Mouse (Mus musculus): Measurements from ENCODE around the gene Gm28372.

Gm28372 gene

DNA sequence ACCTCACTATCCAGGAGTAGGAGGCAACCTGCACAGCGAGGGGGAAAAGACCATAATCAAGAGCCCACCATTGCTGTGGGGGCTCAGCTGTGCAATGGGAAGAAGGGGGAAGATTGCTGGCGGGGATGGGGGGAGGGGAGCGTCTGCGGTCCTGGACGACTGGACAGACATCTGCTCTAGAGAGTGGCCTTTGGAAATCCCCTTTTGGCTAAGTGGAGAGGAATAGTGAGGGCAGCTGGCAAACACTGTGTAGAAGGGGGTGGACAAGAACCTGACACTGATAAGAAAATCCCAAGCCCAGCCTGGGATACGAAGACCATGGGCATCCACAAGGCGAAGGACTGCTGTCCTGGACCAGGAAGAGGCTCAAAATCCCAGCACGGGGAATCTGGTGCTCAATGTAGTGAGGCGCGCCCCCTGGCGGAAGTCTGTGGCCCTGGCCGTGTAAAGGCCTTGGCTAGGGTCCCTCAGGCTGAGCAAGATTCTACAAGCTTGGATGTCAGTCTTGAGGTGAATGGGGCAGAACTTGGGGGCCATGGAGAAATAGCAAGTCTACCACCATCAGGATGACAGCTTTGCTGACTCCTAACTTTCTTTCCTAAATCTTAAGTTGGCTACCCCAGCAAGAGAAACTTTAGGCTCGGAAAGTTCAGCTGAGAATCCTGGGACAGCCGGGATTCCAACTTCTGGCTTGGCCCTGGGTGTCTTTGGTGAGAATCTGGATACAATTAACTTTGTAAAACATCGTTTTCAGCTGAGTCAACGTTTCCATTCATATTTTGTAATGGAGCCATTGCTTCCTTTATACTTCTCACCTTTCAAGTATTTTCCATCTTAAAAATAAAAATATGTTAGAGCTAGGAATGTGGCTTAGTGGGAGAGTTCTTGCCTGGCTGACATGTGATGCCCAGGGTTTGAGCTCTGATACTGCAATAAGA is 6.8 kb downstream of the Gm28372 start:
- DNase-seq (ENCODE audit: low spot score): peak; percentile 49

GRCm38 (mm10) chr2:130412775-130413174 is 7.7 kb downstream of the Gm28372 start:
- DNase-seq (ENCODE audit: low spot score): no peak

GRCm38 (mm10) chr2:130414094-130414856 is 9.2 kb downstream of the Gm28372 start:
- DNase-seq (ENCODE audit: low spot score): no peak

DNA sequence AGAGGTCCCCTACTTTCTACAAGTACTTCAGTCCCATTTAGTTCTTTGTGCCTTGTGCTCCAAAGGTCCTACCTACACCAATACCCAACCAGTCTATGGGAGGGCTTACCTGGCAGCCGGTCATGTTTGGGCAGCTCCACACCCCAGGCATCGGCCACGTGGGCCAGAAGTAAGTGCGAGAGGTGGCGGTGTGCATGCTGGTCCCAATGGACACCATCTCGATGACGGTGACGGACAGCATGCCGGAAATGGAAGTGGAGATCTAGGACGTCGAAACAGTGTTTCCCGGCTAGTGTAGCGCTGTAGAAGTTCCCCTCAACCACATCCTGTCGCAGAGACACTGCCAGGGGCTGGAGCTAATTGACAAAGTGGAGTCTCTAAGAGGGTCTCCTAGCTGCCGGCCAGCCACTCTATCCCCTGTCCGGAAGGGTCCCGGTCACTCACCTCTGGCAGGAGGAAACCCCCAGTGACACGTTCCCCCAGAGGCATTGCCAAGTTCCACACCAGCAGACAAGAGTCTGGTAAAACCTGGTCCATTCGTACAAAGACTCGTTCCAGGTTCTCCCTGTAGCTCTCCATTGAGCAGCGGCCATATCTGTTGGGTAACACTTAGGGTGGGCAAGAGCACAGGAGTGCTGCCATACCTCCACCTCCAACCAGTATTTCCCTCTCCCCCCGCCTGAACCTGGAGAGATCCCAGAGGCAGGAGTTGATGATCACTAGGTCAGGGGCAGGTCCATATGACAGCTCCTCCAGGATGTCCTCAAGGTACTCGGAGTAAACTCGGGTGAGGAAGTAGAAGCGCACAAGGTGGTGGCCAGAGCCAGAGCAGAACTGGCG is 17.0 kb downstream of the Gm28372 start:
- DNase-seq (ENCODE audit: low spot score): no peak

DNA sequence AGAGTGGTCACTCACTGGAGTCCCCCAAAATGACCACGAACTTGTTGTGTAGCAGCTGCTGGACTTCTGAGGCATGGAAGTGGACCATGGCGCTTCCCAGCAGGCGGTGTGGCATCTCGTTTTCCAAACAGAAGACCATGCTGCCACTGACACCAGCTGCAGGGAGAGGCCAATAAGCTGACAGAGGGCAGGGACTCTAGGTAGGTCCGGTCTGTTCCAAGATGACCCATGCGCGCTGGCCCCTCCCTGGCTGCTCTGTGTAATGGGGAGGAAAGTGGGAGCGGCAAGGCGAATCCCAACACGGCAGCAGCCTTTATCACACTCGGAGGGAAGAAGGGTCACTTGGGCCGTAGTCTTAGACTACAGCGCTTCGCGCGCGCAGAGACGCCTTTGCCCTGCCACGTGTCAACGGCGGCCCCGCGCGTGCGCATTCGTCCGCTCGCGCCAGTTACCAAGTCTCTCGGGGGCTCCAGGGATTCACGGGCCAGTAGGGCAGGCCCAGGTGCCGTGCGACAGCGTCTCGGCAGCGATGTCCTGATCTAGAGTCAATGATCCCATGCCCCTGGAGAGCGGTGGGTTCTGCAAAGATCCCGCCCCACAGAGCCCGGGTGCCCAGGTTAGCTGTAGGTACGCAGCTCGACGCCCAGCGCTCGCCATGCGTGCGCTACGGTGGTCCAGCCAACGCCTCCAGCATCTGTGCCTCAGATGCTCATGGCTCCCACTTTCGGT is 18.5 kb downstream of the Gm28372 start:
- peak; percentile 58 for DNase-seq (ENCODE audit: low spot score)

DNA sequence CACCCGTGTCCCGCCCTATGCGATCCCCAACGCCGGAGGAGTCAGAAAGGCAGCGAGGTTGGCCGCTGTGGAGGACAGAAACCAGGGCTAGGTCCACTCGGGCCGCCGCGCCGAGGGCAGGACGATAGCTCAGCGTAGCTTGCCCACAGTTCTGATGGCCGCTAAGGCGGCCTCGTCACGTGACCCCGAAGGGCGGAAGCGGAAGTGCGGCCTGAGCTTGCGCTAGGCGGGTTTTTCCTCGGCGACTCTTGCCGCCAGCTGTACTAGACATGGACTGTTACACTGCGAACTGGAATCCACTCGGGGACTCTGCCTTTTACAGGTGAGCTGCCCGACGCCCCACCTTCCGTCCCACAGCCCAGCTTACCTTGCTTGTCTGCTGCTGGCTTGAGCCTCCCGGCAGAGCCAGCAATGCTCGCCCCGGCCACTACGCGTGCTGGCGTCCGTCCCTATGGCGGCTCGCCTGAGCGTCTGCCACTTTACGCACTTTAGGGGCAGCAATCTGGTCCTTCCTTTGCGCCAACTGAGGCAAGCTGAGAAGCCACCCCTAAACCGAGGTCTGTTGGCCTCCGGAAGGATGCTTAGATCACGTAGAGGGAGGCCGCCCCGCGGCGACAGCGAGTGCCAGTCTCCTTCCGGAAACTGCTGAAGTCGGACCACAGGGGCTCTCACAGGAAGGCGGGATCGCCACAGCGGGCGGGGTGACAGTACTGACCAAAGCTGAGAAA is 19.3 kb downstream of the Gm28372 start, which contains the start of the genes Vps16 and Pced1a:
Gene Vps16, plus strand, starts transcription at position 214 of the 728 bp plus-strand sequence.
Gene Pced1a, minus strand, starts transcription at position 576 of the 728 bp plus-strand sequence.
- DNase-seq (ENCODE audit: low spot score): peak; percentile 84

- DNase-seq (ENCODE audit: low spot score): no peak
Observed at GRCm38 (mm10) chr2:130425112-130425511, 20.1 kb downstream of the Gm28372 start.

DNA sequence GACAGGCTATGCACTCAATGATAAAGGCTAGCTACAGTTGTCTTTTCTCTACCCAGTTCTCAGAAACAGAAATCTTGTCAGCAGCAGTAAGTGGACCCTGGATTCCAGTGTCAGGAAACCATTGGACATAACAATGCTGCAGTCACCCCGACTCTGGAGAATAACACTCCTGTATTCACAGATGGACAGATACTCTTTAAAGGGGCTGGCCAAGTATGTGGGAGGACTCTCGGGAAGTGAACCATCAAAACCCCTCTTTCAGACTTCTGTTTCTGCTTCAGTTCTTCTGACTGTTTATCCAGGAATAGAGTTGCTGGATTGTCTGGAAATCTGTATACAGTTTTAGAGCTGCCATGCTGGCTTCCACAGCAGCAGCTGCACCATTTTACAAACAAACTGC is 24.8 kb downstream of the Gm28372 start:
- DNase-seq (ENCODE audit: low spot score): no peak

DNA sequence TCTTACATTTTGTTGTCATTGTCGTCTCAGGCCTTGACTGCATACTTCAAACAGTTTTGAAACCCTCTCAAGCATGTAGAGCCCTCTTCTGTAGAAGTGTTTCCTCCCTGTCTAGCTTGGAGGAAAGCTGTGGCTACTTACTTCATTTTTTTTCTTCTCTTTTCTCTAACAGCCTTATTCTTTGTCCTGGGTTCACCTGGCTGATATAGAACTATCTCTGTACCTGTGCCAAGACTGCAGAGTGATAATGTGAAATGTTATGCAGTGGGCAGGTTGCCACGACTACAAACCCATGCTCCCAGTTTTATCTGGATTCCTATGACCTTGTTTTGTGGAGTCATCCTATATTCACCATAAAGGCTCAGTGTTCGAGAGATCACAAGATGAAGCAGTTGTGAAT is 25.4 kb downstream of the Gm28372 start:
- no peak for DNase-seq (ENCODE audit: low spot score)

GRCm38 (mm10) chr2:130432157-130432556 is 27.1 kb downstream of the Gm28372 start:
- no peak for DNase-seq (ENCODE audit: low spot score)

GRCm38 (mm10) chr2:130433152-130433551 is 28.1 kb downstream of the Gm28372 start:
- peak; percentile 64 for DNase-seq (ENCODE audit: low spot score)

DNA sequence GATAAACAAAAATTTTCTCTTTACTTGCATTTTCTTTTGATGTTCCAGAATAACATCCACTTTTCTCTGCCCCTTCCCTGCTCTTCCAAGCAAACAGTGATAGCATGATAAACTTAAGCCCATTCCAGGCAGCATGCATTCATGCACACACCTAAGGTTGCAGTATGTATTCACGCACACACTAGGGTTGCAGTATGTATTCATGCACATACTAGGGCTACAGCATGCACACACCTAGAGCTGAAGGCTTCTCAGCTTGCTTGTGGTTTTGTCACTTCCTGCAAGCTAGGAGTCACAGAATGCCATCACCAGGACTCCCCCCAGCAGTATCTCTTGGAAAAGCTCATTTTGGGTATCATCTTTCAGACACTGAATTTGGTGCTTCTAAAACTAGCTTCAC is 31.7 kb downstream of the Gm28372 start:
- DNase-seq (ENCODE audit: low spot score): no peak

DNA sequence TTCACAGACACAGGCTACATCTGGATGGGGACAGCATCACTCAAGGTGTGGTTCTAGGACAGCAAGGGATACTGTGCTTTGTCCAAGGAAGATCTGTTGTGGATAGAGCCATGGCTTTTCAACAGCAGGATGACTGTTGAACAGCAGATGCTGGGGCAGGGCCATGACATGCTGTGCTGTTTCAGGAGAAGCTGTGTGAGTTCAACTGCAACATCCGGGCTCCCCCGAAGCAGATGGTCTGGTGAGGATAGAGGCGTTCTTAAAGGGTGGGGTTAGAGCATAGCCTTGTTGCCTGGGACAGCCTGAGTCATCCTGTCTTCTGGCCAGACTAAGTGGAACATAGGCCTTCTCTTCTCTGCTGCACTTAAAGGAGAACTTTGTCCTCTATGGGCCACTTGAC is 33.8 kb downstream of the Gm28372 start:
- DNase-seq (ENCODE audit: low spot score): no peak

DNA sequence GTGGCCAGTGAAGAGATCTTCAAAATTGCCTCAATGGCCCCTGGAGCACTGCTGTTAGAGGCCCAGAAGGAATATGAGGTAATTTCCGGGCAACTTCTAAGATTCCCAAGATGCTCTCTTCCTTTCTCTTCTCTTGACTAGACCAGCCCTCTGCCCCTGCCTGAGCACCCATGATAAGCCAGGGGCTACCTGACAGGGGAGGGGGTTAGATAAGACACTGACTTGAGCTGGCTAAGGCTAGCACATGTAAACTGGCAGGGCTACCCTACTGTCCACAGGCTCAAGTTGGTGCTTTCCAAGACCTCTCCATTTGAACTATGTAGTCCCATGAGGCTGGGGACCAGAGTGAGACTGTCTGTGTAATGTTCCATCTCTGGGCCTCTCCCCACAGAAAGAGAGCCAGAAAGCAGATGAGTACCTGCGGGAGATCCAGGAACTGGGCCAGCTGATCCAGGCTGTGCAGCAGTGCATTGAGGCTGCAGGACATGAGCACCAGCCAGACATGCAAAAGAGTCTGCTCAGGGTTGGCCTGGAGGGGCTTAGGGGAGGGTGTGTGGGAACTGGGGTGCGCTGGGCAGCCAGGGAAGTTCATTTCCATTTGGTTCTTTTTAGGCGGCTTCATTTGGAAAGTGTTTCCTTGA is 34.9 kb downstream of the Gm28372 start:
- no peak for DNase-seq (ENCODE audit: low spot score)

GRCm38 (mm10) chr2:130442162-130442561 is 37.1 kb downstream of the Gm28372 start:
- DNase-seq (ENCODE audit: low spot score): peak; percentile 64

DNA sequence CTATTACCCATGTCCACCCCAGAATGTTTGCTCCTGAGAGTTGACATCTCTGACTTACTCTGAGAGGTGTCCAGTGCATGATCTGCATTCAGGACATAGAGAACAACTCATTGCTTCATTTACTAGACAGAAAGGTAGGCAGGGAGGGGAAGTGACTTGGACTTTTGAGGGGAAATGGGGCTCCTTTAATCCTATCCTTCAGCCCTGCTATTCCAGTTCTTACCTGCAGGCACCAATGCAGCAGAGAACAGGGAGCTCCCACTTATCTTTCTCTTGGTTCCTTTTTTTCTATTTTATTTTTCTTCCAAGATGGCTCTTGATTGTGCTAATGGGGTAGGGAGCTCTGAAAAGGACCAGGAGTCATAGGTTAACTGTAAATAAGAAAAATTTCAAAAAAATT is 43.4 kb downstream of the Gm28372 start:
- DNase-seq (ENCODE audit: low spot score): no peak

DNA sequence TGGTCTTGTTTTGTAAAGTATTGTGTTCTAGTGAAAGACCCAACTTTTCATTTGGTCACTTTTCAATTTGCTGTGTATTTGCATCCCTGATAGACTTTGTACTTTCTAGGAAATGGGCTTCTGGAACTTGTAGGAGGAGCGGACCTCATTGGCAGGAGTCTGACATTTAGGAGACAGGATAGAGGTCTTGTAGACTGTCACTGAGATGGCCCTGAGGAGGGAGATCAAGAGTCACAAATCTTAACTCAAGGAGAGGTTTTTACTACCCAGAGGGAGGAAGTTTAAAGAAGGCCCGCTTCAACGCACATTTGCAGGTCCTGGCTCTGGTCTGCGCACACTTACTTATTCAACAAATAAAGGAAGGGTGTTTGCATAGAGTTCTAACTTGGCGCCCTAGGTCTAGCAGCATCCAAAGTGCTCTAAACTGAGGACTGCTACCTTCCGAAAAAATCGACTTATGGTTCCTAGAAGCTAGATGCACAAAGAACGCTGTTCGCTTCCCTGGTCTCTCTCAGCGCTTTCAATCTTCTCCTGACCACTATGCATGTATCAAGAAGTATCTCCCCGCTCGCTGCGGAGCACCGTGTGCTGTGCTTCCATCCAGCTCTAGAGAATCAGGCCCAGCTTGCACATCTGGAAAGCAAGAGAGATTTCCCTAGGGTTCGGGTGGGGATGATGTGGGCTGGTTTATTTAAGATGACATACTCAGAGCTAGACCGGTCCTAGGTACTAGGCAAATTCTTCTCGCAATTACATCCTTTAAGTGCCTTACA is 44.2 kb downstream of the Gm28372 start:
- no peak for DNase-seq (ENCODE audit: low spot score)

DNA sequence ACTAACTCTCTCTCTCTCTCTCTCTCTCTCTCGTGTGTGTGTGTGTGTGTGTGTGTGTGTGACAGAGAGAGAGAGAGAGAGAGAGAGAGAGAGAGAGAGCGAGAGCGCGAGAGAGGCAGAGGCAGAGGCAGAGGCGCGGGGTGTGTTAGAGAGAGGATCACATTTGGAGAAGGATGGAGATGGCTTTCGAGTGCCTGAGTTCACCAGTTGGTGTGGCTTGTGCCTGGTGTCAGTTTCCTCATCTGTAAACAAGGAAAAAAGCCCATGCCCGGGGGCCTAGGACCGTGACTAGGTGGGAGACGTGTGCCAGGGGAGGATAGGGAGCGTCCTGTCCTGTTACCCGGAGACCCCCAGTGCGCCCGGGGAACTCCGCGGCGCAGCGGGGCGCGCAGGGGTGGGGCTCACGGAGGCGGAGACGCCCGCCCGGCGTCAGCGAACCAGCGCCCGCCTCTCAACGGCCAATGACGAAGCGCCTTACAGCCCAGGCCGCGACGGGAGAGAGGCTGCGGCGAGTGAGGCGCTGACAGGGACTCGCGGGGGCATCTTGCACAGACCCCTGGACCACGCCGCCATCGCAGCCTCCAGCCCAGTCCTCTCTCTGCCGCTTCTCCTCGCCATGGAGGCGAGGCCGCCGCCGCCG is 44.9 kb downstream of the Gm28372 start, which contains the start of gene Ptpra:
Gene Ptpra, plus strand, starts transcription at position 485 of the 640 bp plus-strand sequence.
- DNase-seq (ENCODE audit: low spot score): peak; percentile 82

DNA sequence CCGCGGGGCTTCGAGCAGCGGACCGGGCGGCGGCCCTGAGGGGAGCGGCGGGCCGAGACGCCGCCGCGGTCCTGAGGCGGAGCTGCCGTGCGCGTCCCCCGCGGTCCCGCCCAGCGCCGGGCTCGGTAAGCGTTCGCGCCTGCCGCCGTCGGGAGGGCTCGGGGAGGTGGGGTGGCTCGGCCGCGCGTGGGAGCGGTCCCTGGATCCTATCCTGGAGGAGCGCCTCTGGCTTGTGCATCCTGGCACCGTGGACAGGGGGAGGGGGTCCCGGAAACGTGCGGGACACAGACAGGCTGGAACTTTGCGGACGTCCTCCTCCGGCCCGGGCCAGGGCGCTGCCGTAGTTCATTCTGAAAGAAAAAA is 45.4 kb downstream of the Gm28372 start:
- peak; percentile 52 for DNase-seq (ENCODE audit: low spot score)

All from c-Kit-positive CD71-positive TER-119-positive erythroid progenitor cells, embryonic 14.5 days (primary cell).